ENCODE assay signal across 36 mouse cellular contexts in the genomic region with DNA sequence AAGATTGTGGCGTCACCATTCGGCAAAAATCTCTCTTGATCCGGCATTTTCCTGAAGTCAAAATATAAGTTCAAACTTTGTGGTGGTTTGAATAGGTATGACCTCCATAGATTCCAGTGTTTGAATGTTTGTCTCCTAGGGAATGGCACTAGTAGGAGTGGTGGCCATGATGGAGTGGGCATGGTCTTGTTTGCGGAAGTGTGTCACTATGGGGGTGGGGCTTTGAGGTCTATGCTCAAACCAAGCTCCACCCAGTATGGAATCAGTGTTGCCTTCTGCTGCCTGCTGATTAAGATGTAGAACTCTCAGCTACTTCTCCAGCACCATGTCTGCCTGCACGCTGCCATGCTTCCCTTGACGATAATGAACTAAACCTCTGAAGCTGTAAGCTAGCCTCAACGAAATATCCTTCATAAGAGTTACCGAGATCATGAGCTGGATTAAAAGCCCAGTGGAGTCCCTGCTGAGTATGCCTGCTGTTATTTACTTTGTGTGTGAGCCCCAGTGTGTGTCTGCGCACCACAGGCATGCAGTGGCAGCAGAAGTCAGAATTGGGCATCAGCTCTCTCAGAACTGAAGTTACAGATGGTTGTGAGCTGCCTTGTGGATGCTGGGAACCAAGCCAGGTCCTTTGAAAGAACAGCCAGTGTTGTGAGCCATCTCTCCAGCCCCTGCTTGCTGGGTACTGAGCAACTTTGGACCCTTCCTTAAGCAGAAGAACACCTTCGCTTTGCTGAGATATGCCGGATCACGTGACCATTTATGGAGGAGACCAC. TPM values are rescaled to one million over a fixed set of nuclear protein-coding genes. Genes with fewer than 3 reads are reported as not detected.
A peak's percentile ranks its signal among the peaks of the same experiment; 100 is the strongest.
DNase-seq lines count a peak whose midpoint lies in the region; ATAC-seq lines count a peak whose summit lies in the region.
"Had no signal": no experiment of that assay in that cellular context is flagged by ENCODE, and none has a peak within 500 bp of the region (broad histone marks: within the 10 kb centered on the region; RNA-seq: fewer than 3 reads in every experiment).

No protein-coding gene starts in this region.

- H3K27ac ChIP-seq in heart, embryonic 10.5 days: no peak overlapping the region
- no peak overlapping the region for H3K27ac ChIP-seq in midbrain, embryonic 11.5 days (ENCODE audit: low read depth, low read length)
- H3K27ac ChIP-seq in midbrain, embryonic 13.5 days: no peak overlapping the region
- no peak overlapping the region for H3K27ac ChIP-seq in heart, embryonic 12.5 days (ENCODE audit: poor library complexity, severe bottlenecking)
- H3K27ac ChIP-seq: embryonic facial prominence, embryonic 13.5 days; forebrain, embryonic 10.5 days; hindbrain, embryonic 13.5 days; liver, embryonic 13.5 days; macrophage; midbrain, embryonic 15.5 days; neural tube, embryonic 15.5 days; stomach, postnatal 0 days had no signal

- DNase-seq in heart, adult 11 months: peak; percentile 81
- DNase-seq in heart, embryonic 10.5 days (ENCODE audit: low spot score): no peak
- peak; percentile 80 for DNase-seq in midbrain, embryonic 11.5 days (ENCODE audit: low spot score, missing footprints)
- peak; percentile 17 for DNase-seq in NIH3T3 (ENCODE audit: low read depth)
- DNase-seq in layer of hippocampus, postnatal 14 days (ENCODE audit: low spot score in 2 of 2): peak; percentile 36 to 47
- DNase-seq: adrenal gland, adult 2 months; adrenal gland, postnatal 36 days; cerebellum, adult 8-10 months; gastrocnemius, postnatal 10 days; heart, postnatal 4 days; kidney, adult 9 months; kidney, postnatal 10 days; liver, embryonic 13.5 days; lung, adult 2 months; lung, postnatal 10 days; right cerebral cortex, postnatal 4 days; thymus, adult 18-20 months; thymus, postnatal 36 days had no signal

- no peak overlapping the region for H3K9ac ChIP-seq in midbrain, embryonic 11.5 days (ENCODE audit: low read length)
- H3K9ac ChIP-seq in midbrain, embryonic 13.5 days (replicated peaks): no peak overlapping the region
- no peak overlapping the region for H3K9ac ChIP-seq in heart, embryonic 12.5 days
- H3K9ac ChIP-seq: embryonic facial prominence, embryonic 13.5 days; hindbrain, embryonic 13.5 days; liver, embryonic 13.5 days; midbrain, embryonic 15.5 days; neural tube, embryonic 15.5 days had no signal

- H3K4me3 ChIP-seq in heart, embryonic 10.5 days: no peak overlapping the region
- H3K4me3 ChIP-seq in midbrain, embryonic 11.5 days (ENCODE audit: low read depth, low read length): no peak overlapping the region
- no peak overlapping the region for H3K4me3 ChIP-seq in midbrain, embryonic 13.5 days (replicated peaks)
- no peak overlapping the region for H3K4me3 ChIP-seq in heart, embryonic 12.5 days
- H3K4me3 ChIP-seq: embryonic facial prominence, embryonic 13.5 days; forebrain, embryonic 10.5 days; hindbrain, embryonic 13.5 days; liver, embryonic 13.5 days; midbrain, embryonic 15.5 days; neural tube, embryonic 15.5 days had no signal

- H3K36me3 ChIP-seq in heart, embryonic 10.5 days: no peaks in the 10 kb centered on the region
- H3K36me3 ChIP-seq in midbrain, embryonic 11.5 days (ENCODE audit: control insufficient read depth, insufficient read depth, low read length): no peaks in the 10 kb centered on the region
- H3K36me3 ChIP-seq in midbrain, embryonic 13.5 days: no peaks in the 10 kb centered on the region
- H3K36me3 ChIP-seq in heart, embryonic 12.5 days: no peaks in the 10 kb centered on the region
- H3K36me3 ChIP-seq: embryonic facial prominence, embryonic 13.5 days; forebrain, embryonic 10.5 days; hindbrain, embryonic 13.5 days; liver, embryonic 13.5 days; midbrain, embryonic 15.5 days; neural tube, embryonic 15.5 days had no signal

- no peak overlapping the region for H3K4me2 ChIP-seq in midbrain, embryonic 11.5 days
- H3K4me2 ChIP-seq in midbrain, embryonic 13.5 days (replicated peaks): no peak overlapping the region
- H3K4me2 ChIP-seq in heart, embryonic 12.5 days: no peak overlapping the region
- H3K4me2 ChIP-seq: embryonic facial prominence, embryonic 13.5 days; heart, embryonic 11.5 days; hindbrain, embryonic 13.5 days; liver, embryonic 13.5 days; midbrain, embryonic 15.5 days; neural tube, embryonic 15.5 days had no signal

- no peaks in the 10 kb centered on the region for H3K9me3 ChIP-seq in heart, embryonic 10.5 days
- no peaks in the 10 kb centered on the region for H3K9me3 ChIP-seq in midbrain, embryonic 11.5 days (ENCODE audit: control insufficient read depth, low read length)
- H3K9me3 ChIP-seq in midbrain, embryonic 13.5 days: no peaks in the 10 kb centered on the region
- no peaks in the 10 kb centered on the region for H3K9me3 ChIP-seq in heart, embryonic 12.5 days (replicated peaks)
- H3K9me3 ChIP-seq: embryonic facial prominence, embryonic 13.5 days; forebrain, embryonic 10.5 days; hindbrain, embryonic 13.5 days; liver, embryonic 13.5 days; midbrain, embryonic 15.5 days; neural tube, embryonic 15.5 days had no signal

- ATAC-seq in midbrain, embryonic 11.5 days (ENCODE audit: low FRiP score): no peak
- no peak for ATAC-seq in midbrain, embryonic 13.5 days
- no peak for ATAC-seq in heart, embryonic 12.5 days (ENCODE audit: insufficient number of reproducible peaks, low FRiP score)
- ATAC-seq: activated CD4-positive, CD25-positive, alpha-beta regulatory T cell, adult 4 months; CD4-positive, CD25-positive, alpha-beta regulatory T cell, adult 4 months; forebrain, embryonic 16.5 days; intestine, postnatal 0 days; midbrain, embryonic 15.5 days; Patski had no signal

- WGBS in heart, embryonic 10.5 days: 86% methylated on average over 12 of the region's 12 CpGs
- 86% methylated on average over 12 of the region's 12 CpGs for WGBS in midbrain, embryonic 11.5 days
- WGBS in midbrain, embryonic 13.5 days: 89% methylated on average over 12 of the region's 12 CpGs
- 82% methylated on average over 12 of the region's 12 CpGs for WGBS in heart, embryonic 12.5 days

- no peaks in the 10 kb centered on the region for H3K4me1 ChIP-seq in heart, embryonic 10.5 days
- no peaks in the 10 kb centered on the region for H3K4me1 ChIP-seq in midbrain, embryonic 11.5 days (ENCODE audit: control insufficient read depth, insufficient read depth, low read length)
- no peaks in the 10 kb centered on the region for H3K4me1 ChIP-seq in midbrain, embryonic 13.5 days (replicated peaks)
- H3K4me1 ChIP-seq in heart, embryonic 12.5 days (replicated peaks): no peaks in the 10 kb centered on the region
- H3K4me1 ChIP-seq: embryonic facial prominence, embryonic 13.5 days; forebrain, embryonic 10.5 days; hindbrain, embryonic 13.5 days; midbrain, embryonic 15.5 days; neural tube, embryonic 15.5 days had no signal

- H3K27me3 ChIP-seq in heart, embryonic 10.5 days (ENCODE audit: insufficient read depth, poor library complexity, severe bottlenecking): no peaks in the 10 kb centered on the region
- no peaks in the 10 kb centered on the region for H3K27me3 ChIP-seq in midbrain, embryonic 11.5 days (ENCODE audit: control insufficient read depth, insufficient read depth, low read length)
- no peaks in the 10 kb centered on the region for H3K27me3 ChIP-seq in midbrain, embryonic 13.5 days
- H3K27me3 ChIP-seq in heart, embryonic 12.5 days (replicated peaks): no peaks in the 10 kb centered on the region
- H3K27me3 ChIP-seq: embryonic facial prominence, embryonic 13.5 days; hindbrain, embryonic 13.5 days; liver, embryonic 13.5 days; midbrain, embryonic 15.5 days; neural tube, embryonic 15.5 days had no signal

RNA-seq across cellular contexts. Expression of gene Wasf3, which starts 39.7 kb away (rescaled TPM):
- polyA plus RNA-seq in heart, embryonic 10.5 days (2016; fragmentation: Nextera tagmentation; extraction: Ambion mirVana): 0.69 and 2.0 TPM in 2 replicates
- polyA plus RNA-seq in midbrain, embryonic 11.5 days (2014; fragmentation: Nextera tagmentation; extraction: Ambion mirVana): 6.3 and 6.4 TPM in 2 replicates
- polyA plus RNA-seq in midbrain, embryonic 13.5 days (2015; fragmentation: Nextera tagmentation; extraction: Ambion mirVana): 11.5 and 12.1 TPM in 2 replicates
- 10 to 100 TPM; 92.7 to 98.3 TPM for total RNA-seq in layer of hippocampus, postnatal 14 days (2021)
- 0.31 and 0.32 TPM in 2 replicates for polyA plus RNA-seq in heart, embryonic 12.5 days (2016; fragmentation: Nextera tagmentation; extraction: Ambion mirVana)
- total RNA-seq: common myeloid progenitor, adult 5-6 weeks; granulocyte monocyte progenitor cell, adult 5-6 weeks; megakaryocyte-erythroid progenitor cell, adult 5-6 weeks had no signal
- polyA plus RNA-seq: activated CD4-positive, CD25-positive, alpha-beta regulatory T cell, adult 4 months; CD4-positive, CD25-positive, alpha-beta regulatory T cell, adult 4 months; macrophage had no signal
